Mouse (Mus musculus): Measurements from ENCODE around the gene Sptan1. TPM values are rescaled to one million over a fixed set of nuclear protein-coding genes. Genes with fewer than 3 reads are reported as not detected.

Sptan1 gene
- total RNA-seq (2012; rRNA removed) = 340 and 423 TPM in 2 replicates

DNA sequence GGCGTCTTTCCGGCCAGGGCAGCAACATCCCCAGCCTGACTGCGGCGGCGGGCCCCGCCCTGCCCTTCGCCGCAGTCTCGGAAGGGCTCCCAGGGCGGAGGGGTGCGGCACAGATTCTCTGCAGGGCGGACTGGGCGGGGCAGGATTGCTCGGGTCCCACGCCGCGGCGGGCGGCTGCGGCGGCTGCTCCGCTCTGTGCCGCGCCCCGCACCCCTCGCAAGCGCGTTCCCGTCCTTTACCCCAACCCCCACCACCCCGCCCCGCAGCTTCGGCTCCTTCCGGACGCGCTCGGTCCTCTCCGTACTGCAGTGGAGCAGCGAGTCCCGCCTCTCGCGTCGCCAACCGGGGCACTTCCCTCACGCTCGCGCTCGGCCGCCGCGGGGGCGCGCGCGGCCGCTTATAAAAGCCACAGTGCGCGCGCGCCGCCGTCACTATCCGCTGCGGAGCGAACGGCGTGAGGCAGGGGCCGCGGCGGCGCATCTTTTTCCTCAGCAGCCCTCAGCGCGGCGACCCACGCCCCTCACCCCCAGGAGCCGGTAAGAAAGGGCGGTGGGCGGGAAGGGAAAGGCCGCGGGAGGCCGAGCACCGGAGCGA, at the start of gene Sptan1:
Gene Sptan1, plus strand, starts transcription at position 311 of the 594 bp plus-strand sequence.
- Histone ChIP-seq H3K4me1 (ENCODE audit: control insufficient read depth in 2 of 2, insufficient read depth in 2 of 2, low read length in 2 of 2, poor library complexity in 1 of 2) (peaks cover 0 to 7% of the 10 kb centered on the region in 2 experiments; a peak in 3 of 4 replicates), H3K9me3 (ENCODE audit: control insufficient read depth, insufficient read depth, low read depth, low read length) (no peaks in the 10 kb centered on the region), H3K4me3 (ENCODE audit: insufficient read depth in 1 of 2, low read depth in 1 of 2, low read length in 2 of 2, poor library complexity in 1 of 2, severe bottlenecking in 1 of 2) (peak within 1 kb of the TSS; percentile 83 to 97), H3K36me3 (ENCODE audit: control insufficient read depth, insufficient read depth, low read length, poor library complexity, severe bottlenecking) (peaks cover 7% of the 10 kb centered on the region; the same call in 1 of the 2 replicates), H3K9ac (ENCODE audit: insufficient read depth, low read depth, low read length, poor library complexity, severe bottlenecking) (peak within 1 kb of the TSS; percentile 95), H3K27ac (ENCODE audit: insufficient read depth, low read depth, low read length, poor library complexity, severe bottlenecking) (peak within 1 kb of the TSS; percentile 75; the same call in 1 of the 2 replicates)
- in situ Hi-C loops (cut with MboI; ENCODE audit: low sequenced_read_pairs in 2 of 2, unreplicated experiment in 2 of 2) = no loop called here
- peak; percentile 88 for DNase-seq (ENCODE audit: low read depth, low spot score)
- TF ChIP-seq ZC3H11A (IDR thresholded peaks at IDR 0.05; ENCODE audit: borderline replicate concordance, low read depth, low read length) = no peak
- TF ChIP-seq CHD2 (IDR thresholded peaks at IDR 0.05; ENCODE audit: low read depth, low read length) = no peak
- no peak for TF ChIP-seq MAFK (IDR thresholded peaks at IDR 0.05; ENCODE audit: insufficient read depth, low read depth, low read length)
- no peak for TF ChIP-seq ZNF384 (IDR thresholded peaks at IDR 0.05; ENCODE audit: low read depth, low read length)
- TF ChIP-seq HCFC1 (IDR thresholded peaks at IDR 0.05; ENCODE audit: borderline replicate concordance, insufficient read depth, low read length) = no peak

- Histone ChIP-seq H3K4me1 (ENCODE audit: control insufficient read depth in 2 of 2, insufficient read depth in 2 of 2, low read length in 2 of 2, poor library complexity in 1 of 2) (no peaks in the 10 kb centered on the region), H3K9me3 (ENCODE audit: control insufficient read depth, insufficient read depth, low read depth, low read length) (no peaks in the 10 kb centered on the region; the same call in 1 of the 2 replicates), H3K4me3 (ENCODE audit: insufficient read depth in 1 of 2, low read depth in 1 of 2, low read length in 2 of 2, poor library complexity in 1 of 2, severe bottlenecking in 1 of 2) (no peak overlapping the region), H3K9ac (ENCODE audit: insufficient read depth, low read depth, low read length, poor library complexity, severe bottlenecking) (no peak overlapping the region), H3K27ac (ENCODE audit: insufficient read depth, low read depth, low read length, poor library complexity, severe bottlenecking) (no peak overlapping the region), H3K36me3 (ENCODE audit: control insufficient read depth, insufficient read depth, low read length, poor library complexity, severe bottlenecking) (peaks cover 69% of the 10 kb centered on the region)
- TF ChIP-seq ZNF384 (IDR thresholded peaks at IDR 0.05; ENCODE audit: low read depth, low read length) = no peak
- no peak for TF ChIP-seq MAFK (IDR thresholded peaks at IDR 0.05; ENCODE audit: insufficient read depth, low read depth, low read length)
- TF ChIP-seq CHD2 (IDR thresholded peaks at IDR 0.05; ENCODE audit: low read depth, low read length) = no peak
- TF ChIP-seq HCFC1 (IDR thresholded peaks at IDR 0.05; ENCODE audit: borderline replicate concordance, insufficient read depth, low read length) = no peak
- TF ChIP-seq ZC3H11A (IDR thresholded peaks at IDR 0.05; ENCODE audit: borderline replicate concordance, low read depth, low read length) = no peak
- DNase-seq (ENCODE audit: low read depth, low spot score) = no peak
- in situ Hi-C loops (cut with MboI; ENCODE audit: low sequenced_read_pairs in 2 of 2, unreplicated experiment in 2 of 2) = loop anchor here (25.0 kb wide), 3 partner anchors 95 to 755 kb away; no protein-coding TSS in a partner anchor
Observed at GRCm38 (mm10) chr2:29917621-29918020, 47.7 kb upstream of the Sptan1 start.

DNA sequence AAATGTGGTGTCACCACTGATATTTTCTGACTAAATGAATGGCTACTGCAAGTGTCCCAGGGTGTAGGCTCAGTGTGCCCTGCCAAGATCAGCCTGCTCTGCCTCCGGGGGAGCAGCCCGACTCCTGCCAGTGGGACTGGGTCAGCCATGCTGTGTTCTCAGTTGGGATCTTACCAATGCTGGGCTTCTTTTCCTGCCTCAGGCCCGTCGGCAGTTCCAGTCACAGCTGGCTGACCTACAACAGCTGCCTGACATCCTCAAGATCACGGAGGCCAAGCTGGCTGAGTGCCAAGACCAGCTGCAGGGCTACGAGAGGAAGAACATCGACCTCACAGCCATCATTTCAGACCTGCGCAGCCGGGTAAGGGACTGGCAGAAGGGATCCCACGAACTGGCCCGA, 43.3 kb upstream of the Sptan1 start:
- DNase-seq (ENCODE audit: low read depth, low spot score) = no peak
- TF ChIP-seq ZNF384 (IDR thresholded peaks at IDR 0.05; ENCODE audit: low read depth, low read length) (no peak), HCFC1 (IDR thresholded peaks at IDR 0.05; ENCODE audit: borderline replicate concordance, insufficient read depth, low read length) (no peak), ZC3H11A (IDR thresholded peaks at IDR 0.05; ENCODE audit: borderline replicate concordance, low read depth, low read length) (no peak), CHD2 (IDR thresholded peaks at IDR 0.05; ENCODE audit: low read depth, low read length) (no peak), MAFK (IDR thresholded peaks at IDR 0.05; ENCODE audit: insufficient read depth, low read depth, low read length) (no peak)
- peaks cover 70% of the 10 kb centered on the region for H3K36me3 ChIP-seq (ENCODE audit: control insufficient read depth, insufficient read depth, low read length, poor library complexity, severe bottlenecking)
- H3K9me3 ChIP-seq (ENCODE audit: control insufficient read depth, insufficient read depth, low read depth, low read length) = no peaks in the 10 kb centered on the region; the same call in 1 of the 2 replicates
- no peak overlapping the region for H3K27ac ChIP-seq (ENCODE audit: insufficient read depth, low read depth, low read length, poor library complexity, severe bottlenecking)
- in situ Hi-C loops (cut with MboI; ENCODE audit: low sequenced_read_pairs in 2 of 2, unreplicated experiment in 2 of 2) = loop anchor here (25.0 kb wide), 3 partner anchors 90 to 760 kb away; no protein-coding TSS in a partner anchor
- H3K4me3 ChIP-seq (ENCODE audit: insufficient read depth in 1 of 2, low read depth in 1 of 2, low read length in 2 of 2, poor library complexity in 1 of 2, severe bottlenecking in 1 of 2) = no peak overlapping the region
- H3K9ac ChIP-seq (ENCODE audit: insufficient read depth, low read depth, low read length, poor library complexity, severe bottlenecking) = no peak overlapping the region
- H3K4me1 ChIP-seq (ENCODE audit: control insufficient read depth in 2 of 2, insufficient read depth in 2 of 2, low read length in 2 of 2, poor library complexity in 1 of 2) = no peaks in the 10 kb centered on the region

GRCm38 (mm10) chr2:29926542-29926941, 38.8 kb upstream of the Sptan1 start:
- Histone ChIP-seq H3K36me3 (ENCODE audit: control insufficient read depth, insufficient read depth, low read length, poor library complexity, severe bottlenecking) (peaks cover 66% of the 10 kb centered on the region), H3K4me3 (ENCODE audit: insufficient read depth in 1 of 2, low read depth in 1 of 2, low read length in 2 of 2, poor library complexity in 1 of 2, severe bottlenecking in 1 of 2) (no peak overlapping the region)

More at GRCm38 (mm10) chr2:29926542-29926941, 38.8 kb upstream of the Sptan1 start:
- TF ChIP-seq CHD2 (IDR thresholded peaks at IDR 0.05; ENCODE audit: low read depth, low read length) = no peak
- TF ChIP-seq HCFC1 (IDR thresholded peaks at IDR 0.05; ENCODE audit: borderline replicate concordance, insufficient read depth, low read length) = no peak
- no peak for TF ChIP-seq ZC3H11A (IDR thresholded peaks at IDR 0.05; ENCODE audit: borderline replicate concordance, low read depth, low read length)
- no peak for TF ChIP-seq ZNF384 (IDR thresholded peaks at IDR 0.05; ENCODE audit: low read depth, low read length)
- no peak for TF ChIP-seq MAFK (IDR thresholded peaks at IDR 0.05; ENCODE audit: insufficient read depth, low read depth, low read length)
- in situ Hi-C loops (cut with MboI; ENCODE audit: low sequenced_read_pairs in 2 of 2, unreplicated experiment in 2 of 2) = no loop called here
- no peak for DNase-seq (ENCODE audit: low read depth, low spot score)
- H3K27ac ChIP-seq (ENCODE audit: insufficient read depth, low read depth, low read length, poor library complexity, severe bottlenecking) = no peak overlapping the region
- no peaks in the 10 kb centered on the region for H3K4me1 ChIP-seq (ENCODE audit: control insufficient read depth in 2 of 2, insufficient read depth in 2 of 2, low read length in 2 of 2, poor library complexity in 1 of 2)
- no peak overlapping the region for H3K9ac ChIP-seq (ENCODE audit: insufficient read depth, low read depth, low read length, poor library complexity, severe bottlenecking)
- no peaks in the 10 kb centered on the region for H3K9me3 ChIP-seq (ENCODE audit: control insufficient read depth, insufficient read depth, low read depth, low read length)
